Mouse (Mus musculus) embryo, embryonic 10.5 days (tissue): ENCODE data around the gene Iqgap2.

Experiments used
- DNase-seq: peaks from one replicate; pipeline ENCODE4 v3.0.0-alpha.2; 2015; ENCODE audit warnings: low spot score

The Iqgap2 gene

GRCm38 (mm10) chr13:95617671-95618171, 274.0 kb downstream of the Iqgap2 start:
- peak; percentile 57 for DNase-seq

- DNase-seq = peak; percentile 64
These were observed 274.5 kb downstream of the Iqgap2 start for GRCm38 (mm10) chr13:95617082-95617670.

GRCm38 (mm10) chr13:95616512-95616911, 275.2 kb downstream of the Iqgap2 start:
- peak; percentile 30 for DNase-seq

GRCm38 (mm10) chr13:95614757-95615156, 277.0 kb downstream of the Iqgap2 start:
- no peak for DNase-seq

GRCm38 (mm10) chr13:95612243-95612642, 279.5 kb downstream of the Iqgap2 start:
- DNase-seq = no peak

- no peak for DNase-seq
These were observed 280.0 kb downstream of the Iqgap2 start for GRCm38 (mm10) chr13:95611752-95612151.

- no peak for DNase-seq
These were observed 280.7 kb downstream of the Iqgap2 start for GRCm38 (mm10) chr13:95610786-95611562.

- DNase-seq = no peak
These were observed 282.7 kb downstream of the Iqgap2 start for GRCm38 (mm10) chr13:95609088-95609420.

- DNase-seq = no peak
These were observed 283.2 kb downstream of the Iqgap2 start for GRCm38 (mm10) chr13:95608416-95609087.

GRCm38 (mm10) chr13:95607019-95607418, 284.7 kb downstream of the Iqgap2 start:
- no peak for DNase-seq

- DNase-seq = no peak
These were observed 287.4 kb downstream of the Iqgap2 start for GRCm38 (mm10) chr13:95604288-95604687.

- no peak for DNase-seq
These were observed 291.8 kb downstream of the Iqgap2 start for GRCm38 (mm10) chr13:95599833-95600359.

GRCm38 (mm10) chr13:95598232-95598920, 293.3 kb downstream of the Iqgap2 start:
- no peak for DNase-seq

GRCm38 (mm10) chr13:95597578-95597977, 294.1 kb downstream of the Iqgap2 start:
- DNase-seq = no peak

- no peak for DNase-seq
These were observed 295.0 kb downstream of the Iqgap2 start for GRCm38 (mm10) chr13:95596689-95597088.

GRCm38 (mm10) chr13:95595921-95596320, 295.8 kb downstream of the Iqgap2 start:
- no peak for DNase-seq

- no peak for DNase-seq
These were observed 296.3 kb downstream of the Iqgap2 start for GRCm38 (mm10) chr13:95595411-95595810.

GRCm38 (mm10) chr13:95592860-95593259, 298.9 kb downstream of the Iqgap2 start:
- no peak for DNase-seq

- DNase-seq = no peak
These were observed 300.1 kb downstream of the Iqgap2 start for GRCm38 (mm10) chr13:95591606-95592005.

GRCm38 (mm10) chr13:95587628-95588027, 304.1 kb downstream of the Iqgap2 start:
- DNase-seq = no peak

GRCm38 (mm10) chr13:95584898-95585297, 306.8 kb downstream of the Iqgap2 start:
- DNase-seq = no peak
